Mouse (Mus musculus) lung, postnatal 25 days (tissue): ENCODE measurements around the gene Cyp2c39.
"Not testable (repeated sequence)": the region's sequence is repeated elsewhere in the genome, so short reads cannot be mapped to it uniquely, and the experiment has no call there.

Source experiments
- DNase-seq: peaks from one replicate; pipeline ENCODE4 v3.0.0; 2022; ENCODE audit warnings: low spot score

The Cyp2c39 gene

GRCm38 (mm10) chr19:39510534-39510933, at the start of gene Cyp2c39:
Gene Cyp2c39 (plus strand): TSS chr19:39510862.
- no peak for DNase-seq

GRCm38 (mm10) chr19:39462941-39463340, 47.7 kb upstream of the Cyp2c39 start, which contains the start of gene Cyp2c38:
Gene Cyp2c38 (minus strand): TSS chr19:39463075.
- DNase-seq: no peak

- no peak for DNase-seq
Observed at GRCm38 (mm10) chr19:39463923-39464322, 46.7 kb upstream of the Cyp2c39 start.

- not testable (repeated sequence) for DNase-seq
Observed at GRCm38 (mm10) chr19:39483961-39484360, 26.7 kb upstream of the Cyp2c39 start.

GRCm38 (mm10) chr19:39506341-39506740, 4.3 kb upstream of the Cyp2c39 start:
- DNase-seq: no peak

GRCm38 (mm10) chr19:39509533-39509932, 1.1 kb upstream of the Cyp2c39 start:
- no peak for DNase-seq
